7 mouse cellular contexts compared by ENCODE assay signal in the genomic region with DNA sequence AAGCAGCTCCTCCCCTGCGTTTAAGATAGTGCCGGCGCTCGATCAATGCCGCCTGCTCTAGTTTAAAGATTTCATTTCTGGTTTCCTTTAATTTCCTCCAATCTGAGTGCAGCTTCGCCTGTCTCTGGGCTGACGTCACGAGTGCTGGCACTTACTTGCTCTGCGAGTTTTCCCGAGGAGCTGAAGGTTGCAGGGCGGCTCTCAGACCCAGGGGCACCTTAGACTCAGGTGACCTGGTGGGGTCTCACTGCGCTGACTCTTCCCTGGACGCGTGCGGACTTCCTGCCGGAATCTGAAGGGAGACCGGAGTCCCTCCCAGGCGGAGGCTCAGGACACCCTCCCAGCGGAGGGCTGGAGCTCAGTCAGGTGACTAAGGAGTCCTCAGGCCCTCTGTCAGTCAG. TPM values are rescaled to one million over a fixed set of nuclear protein-coding genes. Genes with fewer than 3 reads are reported as not detected.
A peak's percentile ranks its signal among the peaks of the same experiment; 100 is the strongest.
DNase-seq lines count a peak whose midpoint lies in the region; ATAC-seq and TF ChIP-seq lines count a peak whose summit lies in the region.

No protein-coding gene starts in this region.

- peak overlapping the region; percentile 46 for H3K4me3 ChIP-seq in embryonic facial prominence, embryonic 12.5 days
- H3K4me3 ChIP-seq in limb, embryonic 15.5 days, result peak overlapping the region; percentile 56
- peak overlapping the region; percentile 41 for H3K4me3 ChIP-seq in midbrain, postnatal 0 days (ENCODE audit: low read depth, low read length)

- H3K27me3 ChIP-seq in embryonic facial prominence, embryonic 12.5 days, result no peaks in the 10 kb centered on the region
- H3K27me3 ChIP-seq in limb, embryonic 15.5 days, result no peaks in the 10 kb centered on the region
- H3K27me3 ChIP-seq in midbrain, postnatal 0 days (ENCODE audit: insufficient read depth, low read length), result no peaks in the 10 kb centered on the region

- H3K4me1 ChIP-seq in embryonic facial prominence, embryonic 12.5 days, result no peaks in the 10 kb centered on the region; the same call in 1 of the 2 replicates
- H3K4me1 ChIP-seq in limb, embryonic 15.5 days, result peaks cover 5% of the 10 kb centered on the region; the same call in 1 of the 2 replicates
- H3K4me1 ChIP-seq in midbrain, postnatal 0 days (ENCODE audit: insufficient read depth, low read length), result peaks cover 2% of the 10 kb centered on the region; the same call in 1 of the 2 replicates

- DNase-seq in adrenal gland, postnatal 25 days, result peak; percentile 71
- peak; percentile 70 for DNase-seq in heart, adult 8-10 months (ENCODE audit: low spot score)
- peak; percentile 68 to 80 for DNase-seq in kidney, adult 8-10 months
- peak; percentile 68 for DNase-seq in midbrain, postnatal 0 days (ENCODE audit: low spot score)
- DNase-seq in spleen, postnatal 14 days (ENCODE audit: low spot score in 2 of 2), result peak; percentile 10 to 28

- under 1% methylated on average over 19 of the region's 19 CpGs for WGBS in embryonic facial prominence, embryonic 12.5 days
- under 1% methylated on average over 19 of the region's 19 CpGs for WGBS in limb, embryonic 15.5 days
- WGBS in midbrain, postnatal 0 days, result 2% methylated on average over 19 of the region's 19 CpGs

- H3K9ac ChIP-seq in embryonic facial prominence, embryonic 12.5 days, result peak overlapping the region; percentile 44
- peak overlapping the region; percentile 47; the same call in 1 of the 2 replicates for H3K9ac ChIP-seq in limb, embryonic 15.5 days
- 0 out of 2 replicates have a peak overlapping the region, but pooled peaks have one; percentile 29 for H3K9ac ChIP-seq in midbrain, postnatal 0 days (replicated peaks; ENCODE audit: low read length, poor library complexity, severe bottlenecking)

- ATAC-seq in embryonic facial prominence, embryonic 12.5 days (ENCODE audit: insufficient number of reproducible peaks, insufficient read depth, low FRiP score, low TSS enrichment), result peak; percentile 86
- ATAC-seq in limb, embryonic 15.5 days (ENCODE audit: insufficient number of reproducible peaks, low FRiP score, low TSS enrichment, low read depth), result peak; percentile 69
- ATAC-seq in midbrain, postnatal 0 days (ENCODE audit: low FRiP score), result peak; percentile 83

- no peaks in the 10 kb centered on the region for H3K36me3 ChIP-seq in embryonic facial prominence, embryonic 12.5 days
- no peaks in the 10 kb centered on the region for H3K36me3 ChIP-seq in limb, embryonic 15.5 days
- H3K36me3 ChIP-seq in midbrain, postnatal 0 days (ENCODE audit: insufficient read depth, low read length), result no peaks in the 10 kb centered on the region

- no peak for TF ChIP-seq CTCF in midbrain, postnatal 0 days (IDR thresholded peaks at IDR 0.05)

- H3K9me3 ChIP-seq in embryonic facial prominence, embryonic 12.5 days, result no peaks in the 10 kb centered on the region
- no peaks in the 10 kb centered on the region for H3K9me3 ChIP-seq in limb, embryonic 15.5 days
- H3K9me3 ChIP-seq in midbrain, postnatal 0 days (ENCODE audit: low read length), result no peaks in the 10 kb centered on the region

- H3K27ac ChIP-seq in embryonic facial prominence, embryonic 12.5 days, result peak overlapping the region; percentile 65
- peak overlapping the region; percentile 86 for H3K27ac ChIP-seq in limb, embryonic 15.5 days
- H3K27ac ChIP-seq in midbrain, postnatal 0 days (ENCODE audit: low read depth, low read length), result no peak overlapping the region

- H3K4me2 ChIP-seq in embryonic facial prominence, embryonic 12.5 days (replicated peaks), result peak overlapping the region; percentile 53
- peak overlapping the region; percentile 72 for H3K4me2 ChIP-seq in limb, embryonic 15.5 days
- H3K4me2 ChIP-seq in midbrain, postnatal 0 days (ENCODE audit: low read depth, low read length, poor library complexity, severe bottlenecking), result peak overlapping the region; percentile 84

RNA-seq across cellular contexts. Expression of gene Tmem144, which starts 10.0 kb away (rescaled TPM):
- 13.9 and 17.2 TPM in 2 replicates for total RNA-seq in adrenal gland, postnatal 25 days (2021)
- polyA plus RNA-seq in embryonic facial prominence, embryonic 12.5 days (2016; fragmentation: Nextera tagmentation; extraction: Ambion mirVana), result 2.5 and 3.2 TPM in 2 replicates
- total RNA-seq in heart, adult 8-10 months (2022), result 10 to 100 TPM; 14.9 to 20.3 (median 16.1) TPM
- 2.8 and 3.8 TPM in 2 replicates for polyA plus RNA-seq in limb, embryonic 15.5 days (2015; fragmentation: Nextera tagmentation; extraction: Ambion mirVana)
- 1.2 and 1.9 TPM in 2 replicates for total RNA-seq in midbrain, postnatal 0 days (2014; rRNA removed)
- polyA plus RNA-seq in midbrain, postnatal 0 days (2015; fragmentation: Nextera tagmentation; extraction: Ambion mirVana), result 1.8 and 2.4 TPM in 2 replicates

RNA-seq across cellular contexts. Expression of gene Fam198b, which starts 41.7 kb away (rescaled TPM):
- 12.4 and 13.2 TPM in 2 replicates for total RNA-seq in adrenal gland, postnatal 25 days (2021)
- polyA plus RNA-seq in embryonic facial prominence, embryonic 12.5 days (2016; fragmentation: Nextera tagmentation; extraction: Ambion mirVana), result 5.5 and 6.6 TPM in 2 replicates
- total RNA-seq in heart, adult 8-10 months (2022), result 10 to 100 TPM in 3 of 4 experiments, 1 to 10 TPM in 1; 10.0 to 15.6 (median 15.2) TPM
- polyA plus RNA-seq in limb, embryonic 15.5 days (2015; fragmentation: Nextera tagmentation; extraction: Ambion mirVana), result 20.1 and 20.8 TPM in 2 replicates
- total RNA-seq in midbrain, postnatal 0 days (2014; rRNA removed), result 0.94 and 1.3 TPM in 2 replicates
- polyA plus RNA-seq in midbrain, postnatal 0 days (2015; fragmentation: Nextera tagmentation; extraction: Ambion mirVana), result 0.65 and 1.3 TPM in 2 replicates

Comparison
In these comparisons a context has a peak if more than half of its experiments do, and no peak if none do; other contexts are left out.
1. DNase-seq: peak in every context shown above with its lines; median percentile 74 in kidney, adult 8-10 months; 71 in adrenal gland, postnatal 25 days; 70 in heart, adult 8-10 months; 68 in midbrain, postnatal 0 days; 19 in spleen, postnatal 14 days.